Mouse (Mus musculus): ENCODE measurements at regions not wholly inside any gene's neighbourhood (a gene's known extent, or its start where the extent isn't known, plus 50 kb on each side); places are given as distances from the start of the nearest gene placed in this dataset.

- no peak for TF ChIP-seq GATA1 (IDR thresholded peaks at IDR 0.05; ENCODE audit: low read length)
Observed at GRCm38 (mm10) chr16:76766636-76767035, 246.9 kb upstream of the Usp25 start.

GRCm38 (mm10) chr16:76765536-76765935 is 248.0 kb upstream of the Usp25 start:
- TF ChIP-seq GATA1 (IDR thresholded peaks at IDR 0.05; ENCODE audit: low read length), result no peak

- no peak for TF ChIP-seq GATA1 (IDR thresholded peaks at IDR 0.05; ENCODE audit: low read length)
Observed at GRCm38 (mm10) chr16:76764994-76765393, 248.5 kb upstream of the Usp25 start.

- TF ChIP-seq GATA1 (IDR thresholded peaks at IDR 0.05; ENCODE audit: low read length), result no peak
Observed at GRCm38 (mm10) chr16:76762619-76763283, 250.8 kb upstream of the Usp25 start.

GRCm38 (mm10) chr16:76761848-76762247 is 251.7 kb upstream of the Usp25 start:
- TF ChIP-seq GATA1 (IDR thresholded peaks at IDR 0.05; ENCODE audit: low read length), result no peak

GRCm38 (mm10) chr16:76761004-76761403 is 252.5 kb upstream of the Usp25 start:
- no peak for TF ChIP-seq GATA1 (IDR thresholded peaks at IDR 0.05; ENCODE audit: low read length)

- TF ChIP-seq GATA1 (IDR thresholded peaks at IDR 0.05; ENCODE audit: low read length), result no peak
Observed at GRCm38 (mm10) chr16:76754871-76755270, 258.6 kb upstream of the Usp25 start.

GRCm38 (mm10) chr16:76746385-76746784 is 267.1 kb upstream of the Usp25 start:
- TF ChIP-seq GATA1 (IDR thresholded peaks at IDR 0.05; ENCODE audit: low read length), result no peak

GRCm38 (mm10) chr16:76741141-76741540 is 272.4 kb upstream of the Usp25 start:
- no peak for TF ChIP-seq GATA1 (IDR thresholded peaks at IDR 0.05; ENCODE audit: low read length)

GRCm38 (mm10) chr16:76725991-76726390 is 287.5 kb upstream of the Usp25 start:
- no peak for TF ChIP-seq GATA1 (IDR thresholded peaks at IDR 0.05; ENCODE audit: low read length)

- no peak for TF ChIP-seq GATA1 (IDR thresholded peaks at IDR 0.05; ENCODE audit: low read length)
Observed at GRCm38 (mm10) chr16:76725271-76725670, 288.2 kb upstream of the Usp25 start.

GRCm38 (mm10) chr16:76718809-76719208 is 294.7 kb upstream of the Usp25 start:
- no peak for TF ChIP-seq GATA1 (IDR thresholded peaks at IDR 0.05; ENCODE audit: low read length)

GRCm38 (mm10) chr16:76718147-76718546 is 295.4 kb upstream of the Usp25 start:
- no peak for TF ChIP-seq GATA1 (IDR thresholded peaks at IDR 0.05; ENCODE audit: low read length)

GRCm38 (mm10) chr16:76694913-76695312 is 318.6 kb upstream of the Usp25 start:
- no peak for TF ChIP-seq GATA1 (IDR thresholded peaks at IDR 0.05; ENCODE audit: low read length)

GRCm38 (mm10) chr16:76687735-76688447 is 314.3 kb upstream of the Nrip1 start:
- TF ChIP-seq GATA1 (IDR thresholded peaks at IDR 0.05; ENCODE audit: low read length), result no peak

GRCm38 (mm10) chr16:76685562-76685961 is 311.9 kb upstream of the Nrip1 start:
- no peak for TF ChIP-seq GATA1 (IDR thresholded peaks at IDR 0.05; ENCODE audit: low read length)
